Mouse (Mus musculus) neural tube, embryonic 15.5 days (tissue): Measurements from ENCODE around the gene Slc19a3. TPM values are rescaled to one million over a fixed set of nuclear protein-coding genes. Genes with fewer than 3 reads are reported as not detected.
"Not testable (repeated sequence)": the region's sequence is repeated elsewhere in the genome, so short reads cannot be mapped to it uniquely, and the experiment has no call there.

Experiments
- ATAC-seq: fragments of 200-750 bp; cut with Nextera tagmentation; 2 replicates; pipeline ENCODE4 v1.8.0; 2017; ENCODE audit warnings: mild to moderate bottlenecking, moderate TSS enrichment, moderate library complexity; ENCODE audit not compliant: low FRiP score
- H3K27ac ChIP-seq: fragments of 300-500 bp; sonication (generic); replicated peaks from 2 replicates; pipeline ENCODE4 v1.5.1; 2015; ENCODE audit warnings: mild to moderate bottlenecking, inconsistent platforms
- H3K27me3 ChIP-seq: fragments of 300-500 bp; sonication (generic); replicated peaks from 2 replicates; pipeline ENCODE4 v1.6.1; 2015; ENCODE audit warnings: inconsistent platforms
- H3K36me3 ChIP-seq: fragments of 300-500 bp; sonication (generic); 2 replicates; pipeline ENCODE4 v1.6.1; 2015; ENCODE audit warnings: inconsistent platforms
- H3K4me1 ChIP-seq: fragments of 300-500 bp; sonication (generic); 2 replicates; pipeline ENCODE4 v1.6.1; 2015; ENCODE audit warnings: inconsistent platforms
- H3K4me2 ChIP-seq: fragments of 300-500 bp; sonication (generic); 2 replicates; pipeline ENCODE4 v1.6.1; 2015; ENCODE audit warnings: inconsistent platforms, mild to moderate bottlenecking, moderate library complexity
- H3K4me3 ChIP-seq: fragments of 300-500 bp; sonication (generic); replicated peaks from 2 replicates; pipeline ENCODE4 v1.5.1; 2015; ENCODE audit warnings: mild to moderate bottlenecking, inconsistent platforms
- H3K9ac ChIP-seq: fragments of 300-500 bp; sonication (generic); replicated peaks from 2 replicates; pipeline ENCODE4 v1.6.1; 2015; ENCODE audit warnings: mild to moderate bottlenecking, inconsistent platforms
- H3K9me3 ChIP-seq: fragments of 300-500 bp; sonication (generic); replicated peaks from 2 replicates; pipeline ENCODE4 v1.6.1; 2016; ENCODE audit warnings: inconsistent platforms
- WGBS: fragments of 180-500 bp; shearing (Covaris S2); methylation state at CpG from one replicate; pipeline ENCODE4 v1.1.7; 2015; ENCODE audit warnings: mixed read lengths; 5-methylcytosine and 5-hydroxymethylcytosine counted together
- polyA plus RNA-seq: library from polyadenylated mRNA; unstranded; fragments of >200 nt; fragmentation: Nextera tagmentation; extraction: Ambion mirVana; gene quantifications from 2 replicates; pipeline ENCODE4 v1.2.1, GENCODE M21; 2015

The Slc19a3 gene
- polyA plus RNA-seq, 1 experiment from 2014 or later: 0.75 TPM

- H3K9me3 ChIP-seq: no peaks in the 10 kb centered on the region
- no peak for ATAC-seq
- no peak overlapping the region for H3K4me2 ChIP-seq
- no peaks in the 10 kb centered on the region for H3K36me3 ChIP-seq
- WGBS: 89% methylated on average over 8 of the region's 8 CpGs
- H3K27me3 ChIP-seq: no peaks in the 10 kb centered on the region
- no peak overlapping the region for H3K4me3 ChIP-seq
- no peak overlapping the region for H3K9ac ChIP-seq
- no peaks in the 10 kb centered on the region for H3K4me1 ChIP-seq
- H3K27ac ChIP-seq: no peak overlapping the region
These were observed 31.7 kb downstream of the Slc19a3 start for GRCm38 (mm10) chr1:83006218-83007179.

- not testable (repeated sequence) for H3K4me3 ChIP-seq, H3K27me3 ChIP-seq, H3K4me1 ChIP-seq, H3K9ac ChIP-seq, ATAC-seq, H3K36me3 ChIP-seq, H3K4me2 ChIP-seq, H3K27ac ChIP-seq, H3K9me3 ChIP-seq
- WGBS: 98% methylated on average over 9 of the region's 9 CpGs
These were observed 37.9 kb downstream of the Slc19a3 start, which contains the start of gene Gm47959 for GRCm38 (mm10) chr1:83000306-83000705. TSS of gene Gm47959 (plus strand) at chr1:83000548.

- no peak overlapping the region for H3K4me3 ChIP-seq
- H3K4me2 ChIP-seq: no peak overlapping the region
- no peaks in the 10 kb centered on the region for H3K9me3 ChIP-seq
- H3K27me3 ChIP-seq: no peaks in the 10 kb centered on the region
- no peak for ATAC-seq
- no peaks in the 10 kb centered on the region for H3K4me1 ChIP-seq
- 91% methylated on average over 3 of the region's 3 CpGs for WGBS
- H3K36me3 ChIP-seq: no peaks in the 10 kb centered on the region
- no peak overlapping the region for H3K27ac ChIP-seq
- no peak overlapping the region for H3K9ac ChIP-seq
These were observed 44.3 kb downstream of the Slc19a3 start for GRCm38 (mm10) chr1:82993947-82994346.

GRCm38 (mm10) chr1:82992093-82992492 lies 46.2 kb downstream of the Slc19a3 start:
- WGBS: 90% methylated on average over 6 of the region's 6 CpGs
- Histone ChIP-seq H3K4me3 (no peak overlapping the region), H3K27me3 (no peaks in the 10 kb centered on the region), H3K4me1 (no peaks in the 10 kb centered on the region), H3K9ac (no peak overlapping the region), H3K27ac (no peak overlapping the region), H3K9me3 (no peaks in the 10 kb centered on the region), H3K36me3 (no peaks in the 10 kb centered on the region), H3K4me2 (no peak overlapping the region)
- ATAC-seq: no peak

GRCm38 (mm10) chr1:82991596-82991995 lies 46.7 kb downstream of the Slc19a3 start:
- no peaks in the 10 kb centered on the region for H3K4me1 ChIP-seq
- H3K4me3 ChIP-seq: no peak overlapping the region
- no peak overlapping the region for H3K27ac ChIP-seq
- H3K36me3 ChIP-seq: no peaks in the 10 kb centered on the region
- H3K9ac ChIP-seq: no peak overlapping the region
- WGBS: 81% methylated on average over 3 of the region's 3 CpGs
- H3K27me3 ChIP-seq: no peaks in the 10 kb centered on the region
- no peak for ATAC-seq
- H3K9me3 ChIP-seq: no peaks in the 10 kb centered on the region
- no peak overlapping the region for H3K4me2 ChIP-seq

- Histone ChIP-seq H3K4me1 (no peaks in the 10 kb centered on the region), H3K4me3 (no peak overlapping the region), H3K9ac (no peak overlapping the region), H3K4me2 (no peak overlapping the region), H3K36me3 (no peaks in the 10 kb centered on the region), H3K27me3 (no peaks in the 10 kb centered on the region), H3K9me3 (no peaks in the 10 kb centered on the region), H3K27ac (no peak overlapping the region)
- ATAC-seq: no peak
- 68% methylated on average over 4 of the region's 4 CpGs for WGBS
These were observed 47.2 kb downstream of the Slc19a3 start for GRCm38 (mm10) chr1:82991062-82991461.

GRCm38 (mm10) chr1:82987530-82988198 lies 50.6 kb downstream of the Slc19a3 start:
- 36% methylated on average over 4 of the region's 4 CpGs for WGBS
- peak; percentile 59 for ATAC-seq
- no peaks in the 10 kb centered on the region for H3K9me3 ChIP-seq
- no peak overlapping the region for H3K4me2 ChIP-seq
- H3K9ac ChIP-seq: no peak overlapping the region
- H3K27ac ChIP-seq: no peak overlapping the region
- no peak overlapping the region for H3K4me3 ChIP-seq
- H3K4me1 ChIP-seq: no peaks in the 10 kb centered on the region
- H3K27me3 ChIP-seq: no peaks in the 10 kb centered on the region
- no peaks in the 10 kb centered on the region for H3K36me3 ChIP-seq

DNA sequence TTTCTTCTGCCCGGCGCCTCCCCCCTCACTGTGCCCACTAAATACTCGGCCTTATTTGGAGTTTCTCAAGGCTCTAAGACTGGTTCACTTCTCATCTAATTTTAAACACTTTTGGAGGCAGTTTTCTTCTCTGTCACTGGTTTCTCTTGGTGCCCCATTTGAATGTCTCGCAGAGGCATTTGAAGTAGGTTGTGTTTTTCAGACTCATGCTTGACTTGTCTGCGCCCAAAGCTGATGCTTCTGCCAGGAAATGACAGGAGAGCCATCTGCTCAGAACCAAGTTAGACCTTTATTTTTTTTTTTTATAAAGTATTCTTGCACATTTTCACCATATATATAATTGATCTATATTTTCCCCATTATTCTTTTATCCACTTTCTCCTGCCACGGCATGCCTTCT lies 51.5 kb downstream of the Slc19a3 start:
- Histone ChIP-seq H3K36me3 (no peaks in the 10 kb centered on the region), H3K9ac (no peak overlapping the region)

GRCm38 (mm10) chr1:82977840-82978239 lies 60.4 kb downstream of the Slc19a3 start:
- H3K4me3 ChIP-seq: no peak overlapping the region
- H3K27ac ChIP-seq: no peak overlapping the region
- no peaks in the 10 kb centered on the region for H3K27me3 ChIP-seq
- H3K9ac ChIP-seq: no peak overlapping the region
- no peak overlapping the region for H3K4me2 ChIP-seq
- H3K9me3 ChIP-seq: no peaks in the 10 kb centered on the region
- no peaks in the 10 kb centered on the region for H3K4me1 ChIP-seq
- H3K36me3 ChIP-seq: no peaks in the 10 kb centered on the region
- ATAC-seq: no peak

More for the DNA sequence above, 51.5 kb downstream of the Slc19a3 start:
- Histone ChIP-seq H3K4me1 (no peaks in the 10 kb centered on the region), H3K4me2 (no peak overlapping the region), H3K9me3 (no peaks in the 10 kb centered on the region), H3K4me3 (no peak overlapping the region), H3K27me3 (no peaks in the 10 kb centered on the region), H3K27ac (no peak overlapping the region)
- 97% methylated on average over 6 of the region's 6 CpGs for WGBS
- ATAC-seq: no peak

DNA sequence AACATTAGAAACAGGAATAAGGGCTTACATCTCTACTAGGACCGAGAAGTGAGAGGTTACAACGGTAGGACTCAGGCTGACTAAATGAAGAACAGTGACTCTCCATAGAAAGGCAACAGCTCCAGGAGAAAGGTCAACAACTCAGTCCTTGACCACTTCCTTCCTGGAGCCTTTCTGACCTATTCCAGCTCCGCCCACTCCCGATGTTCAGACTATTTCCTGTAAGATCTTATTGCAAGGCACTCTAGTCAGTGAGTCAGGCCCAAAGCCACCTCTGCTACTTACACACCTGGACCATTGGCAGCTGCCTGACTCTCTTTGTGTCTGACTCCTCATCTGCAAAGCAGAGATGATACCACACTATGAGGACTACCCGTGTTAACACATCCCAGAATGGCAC lies 62.5 kb downstream of the Slc19a3 start:
- Histone ChIP-seq H3K4me2 (no peak overlapping the region), H3K27ac (no peak overlapping the region), H3K9me3 (no peaks in the 10 kb centered on the region), H3K27me3 (no peaks in the 10 kb centered on the region), H3K36me3 (no peaks in the 10 kb centered on the region), H3K4me3 (no peak overlapping the region), H3K4me1 (no peaks in the 10 kb centered on the region), H3K9ac (no peak overlapping the region)
- no peak for ATAC-seq
- 88% methylated on average over 5 of the region's 5 CpGs for WGBS

GRCm38 (mm10) chr1:82974342-82974741 lies 63.9 kb downstream of the Slc19a3 start:
- no peak for ATAC-seq
- no peaks in the 10 kb centered on the region for H3K27me3 ChIP-seq
- no peaks in the 10 kb centered on the region for H3K36me3 ChIP-seq
- no peak overlapping the region for H3K4me2 ChIP-seq
- H3K4me1 ChIP-seq: no peaks in the 10 kb centered on the region
- H3K4me3 ChIP-seq: no peak overlapping the region
- WGBS: 93% methylated on average over 9 of the region's 9 CpGs
- H3K9ac ChIP-seq: no peak overlapping the region
- no peaks in the 10 kb centered on the region for H3K9me3 ChIP-seq
- no peak overlapping the region for H3K27ac ChIP-seq

DNA sequence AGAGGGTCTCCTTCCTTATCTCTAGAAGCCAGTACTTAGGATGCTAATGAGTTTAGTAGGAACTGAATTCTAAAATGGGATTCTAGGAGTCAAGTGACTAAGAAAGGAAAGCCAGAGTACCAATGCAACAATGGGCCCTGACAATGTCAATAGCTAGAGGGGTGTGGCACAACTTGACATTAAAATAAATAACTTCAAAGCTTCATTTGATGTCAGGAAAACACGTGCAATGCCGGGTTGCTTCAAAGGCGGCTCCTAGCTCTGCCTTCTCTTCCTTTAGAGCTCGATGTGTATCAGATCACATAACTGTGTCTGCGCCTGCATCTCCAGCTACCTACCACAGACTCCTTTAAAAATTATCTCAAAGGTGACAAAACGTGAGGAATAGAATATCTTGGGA lies 64.3 kb downstream of the Slc19a3 start:
- no peak for ATAC-seq
- no peak overlapping the region for H3K27ac ChIP-seq
- no peak overlapping the region for H3K4me2 ChIP-seq
- 68% methylated on average over 6 of the region's 6 CpGs for WGBS
- H3K27me3 ChIP-seq: no peaks in the 10 kb centered on the region
- no peak overlapping the region for H3K9ac ChIP-seq
- no peak overlapping the region for H3K4me3 ChIP-seq
- no peaks in the 10 kb centered on the region for H3K9me3 ChIP-seq
- no peaks in the 10 kb centered on the region for H3K36me3 ChIP-seq
- no peaks in the 10 kb centered on the region for H3K4me1 ChIP-seq
